Mouse (Mus musculus) cerebral cortex, adult 2 months (tissue): ENCODE data around the gene Ltb4r1.

Experiments used
- WGBS: fragments of 180-500 bp; shearing (Covaris S2); methylation state at CpG from one replicate; pipeline ENCODE4 v1.1.7; 2018; 5-methylcytosine and 5-hydroxymethylcytosine counted together

Gene Ltb4r1

GRCm38 (mm10) chr14:55785195-55785594 lies 19.4 kb downstream of the Ltb4r1 start:
- 36% methylated on average over 6 of the region's 6 CpGs for WGBS

DNA sequence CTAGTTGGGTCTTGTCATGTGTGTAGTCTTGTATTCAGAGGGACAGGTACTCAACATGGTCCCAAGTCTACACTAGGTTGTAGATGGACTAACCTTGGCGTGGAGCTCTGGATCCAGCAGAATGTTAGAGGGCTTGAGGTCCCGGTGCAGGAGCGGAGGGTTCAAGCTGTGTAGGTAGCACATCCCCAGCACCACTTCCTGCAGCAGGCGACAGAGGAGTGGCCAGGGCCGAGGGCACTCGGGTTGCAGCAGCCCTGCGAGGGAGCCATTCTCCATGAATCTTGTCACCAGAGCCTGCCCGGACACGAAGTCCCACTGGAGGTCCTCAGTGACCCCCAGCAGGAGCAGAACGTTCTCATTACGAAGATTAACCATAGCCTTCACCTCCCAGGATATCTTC lies 22.0 kb downstream of the Ltb4r1 start:
- WGBS: 53% methylated on average over 11 of the region's 11 CpGs

DNA sequence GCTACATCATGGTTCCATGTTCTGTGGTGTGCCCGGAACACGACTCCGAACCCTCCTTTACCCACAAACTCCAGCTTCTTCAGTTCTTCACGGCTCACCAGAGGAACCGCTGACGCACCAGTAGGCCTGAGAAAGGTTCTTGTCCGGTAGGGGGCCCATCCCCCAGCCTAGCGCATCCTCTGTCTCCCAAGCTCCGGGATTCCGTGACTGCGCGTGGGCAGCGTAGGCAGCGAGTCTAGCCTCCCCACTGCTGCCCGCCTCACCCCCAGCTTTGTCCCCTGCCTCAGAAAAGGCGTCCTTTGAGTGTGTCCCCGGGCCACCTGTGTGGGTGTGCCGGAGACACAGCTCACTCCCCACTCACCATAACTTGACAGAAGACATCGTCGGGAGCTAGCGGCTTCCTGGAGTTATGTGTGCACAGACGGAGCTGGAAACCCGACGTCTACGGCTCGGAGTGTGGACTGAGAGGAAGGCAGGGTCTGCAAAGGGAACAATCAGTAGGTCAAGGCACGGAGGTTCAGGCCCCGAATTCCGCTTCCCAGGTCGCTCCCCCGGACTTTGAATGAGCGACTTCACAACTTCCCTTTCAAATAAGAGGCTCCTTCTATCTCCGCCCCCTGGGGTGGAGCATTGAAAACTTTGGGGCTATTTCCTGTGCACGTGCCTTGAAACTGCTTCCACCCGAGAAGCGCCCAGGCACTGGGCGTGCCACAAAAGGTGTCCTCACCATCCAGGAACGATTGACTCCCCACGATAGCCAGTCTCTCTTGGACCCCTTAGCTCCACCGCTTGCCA lies 22.7 kb downstream of the Ltb4r1 start, which contains the start of gene Ripk3:
Ripk3 (minus strand) TSS at position 610 of the 795 bp plus-strand sequence.
- WGBS: 9% methylated on average over 40 of the region's 40 CpGs

- WGBS: 69% methylated on average over 2 of the region's 2 CpGs
These were observed 27.7 kb downstream of the Ltb4r1 start for GRCm38 (mm10) chr14:55793461-55793860.

DNA sequence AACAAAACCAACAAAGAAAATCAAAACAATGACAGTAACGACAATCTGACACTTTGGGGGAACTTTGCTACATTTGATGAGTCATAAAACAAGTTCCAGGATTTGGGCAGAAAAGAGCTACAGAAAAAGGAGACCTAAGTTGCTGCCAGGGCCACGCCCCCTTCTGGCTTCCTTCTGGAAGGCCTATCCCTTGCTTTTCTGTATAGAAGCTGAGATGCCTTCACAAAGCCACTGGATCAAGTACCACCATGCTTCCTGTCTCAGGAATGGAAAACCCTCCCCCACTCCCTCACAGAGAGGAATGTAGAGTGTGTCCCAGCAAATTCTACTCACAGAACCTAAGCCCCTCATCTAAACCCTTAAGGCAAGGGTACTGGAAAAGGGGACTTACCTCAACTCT lies 28.2 kb downstream of the Ltb4r1 start:
- WGBS: 70% methylated on average over 2 of the region's 2 CpGs

DNA sequence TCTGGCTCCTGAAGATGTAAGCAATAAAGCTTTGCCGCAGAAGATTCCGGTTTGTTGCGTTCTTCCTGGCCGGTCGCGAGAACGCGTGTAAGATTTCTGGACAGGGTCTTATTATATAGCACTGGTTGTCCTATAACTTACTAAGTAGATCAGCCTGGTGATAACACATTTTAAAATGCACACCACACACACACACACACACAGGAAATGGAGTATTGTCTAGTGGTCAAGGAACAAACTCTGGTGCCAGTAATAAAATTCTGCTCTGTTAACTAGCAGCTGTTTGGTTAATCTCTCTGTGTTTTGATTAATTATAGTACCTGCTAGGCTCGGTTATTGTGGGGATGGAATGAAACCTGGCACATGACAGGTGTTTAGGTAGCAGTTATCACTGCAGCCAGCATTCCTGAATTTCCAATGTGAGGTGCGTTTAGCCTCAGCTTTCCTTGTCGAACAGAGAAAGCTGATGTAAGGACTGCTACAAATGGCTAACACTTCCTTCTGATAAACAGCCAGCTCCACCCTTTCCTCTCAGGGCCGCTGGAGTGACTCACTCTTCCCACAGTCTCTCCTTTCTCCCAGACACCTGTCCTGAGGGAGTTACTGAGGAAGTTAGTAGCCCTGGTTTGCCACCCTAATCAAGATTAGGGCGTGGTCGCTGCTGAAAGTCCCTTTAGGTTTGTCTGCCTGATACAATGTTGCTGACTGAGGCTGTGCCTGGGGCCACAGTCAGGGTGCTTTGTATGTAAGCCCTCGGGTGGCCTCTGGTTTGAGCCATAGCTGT lies 29.8 kb downstream of the Ltb4r1 start:
- 82% methylated on average over 15 of the region's 15 CpGs for WGBS

- WGBS: 25% methylated on average over 16 of the region's 16 CpGs
These were observed 49.1 kb downstream of the Ltb4r1 start for GRCm38 (mm10) chr14:55814885-55815284.

DNA sequence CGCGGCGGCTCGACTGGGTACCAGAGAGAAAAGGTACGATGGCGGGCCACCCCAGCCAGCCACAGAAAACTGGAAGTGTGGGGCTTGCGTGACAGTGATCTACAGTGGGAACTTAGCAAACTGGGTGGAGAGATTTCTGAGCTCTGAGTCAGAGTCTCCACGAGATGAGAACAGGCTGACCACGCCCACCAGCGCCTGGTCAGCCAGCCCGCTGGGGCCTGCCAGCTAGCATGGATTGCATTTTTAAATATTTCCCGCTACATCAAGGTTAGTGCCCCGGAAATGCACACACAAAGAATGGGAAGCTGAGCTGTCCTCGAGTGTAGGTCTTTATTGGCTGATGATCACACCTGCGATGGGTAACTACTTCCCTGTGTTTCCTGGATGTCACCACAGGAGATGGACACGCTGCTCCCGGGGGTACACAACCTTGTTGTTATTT lies 49.6 kb downstream of the Ltb4r1 start:
- WGBS: 24% methylated on average over 17 of the region's 17 CpGs
